Mouse (Mus musculus): Measurements from ENCODE around the gene Ice1. TPM values are rescaled to one million over a fixed set of nuclear protein-coding genes. Genes with fewer than 3 reads are reported as not detected.

Gene Ice1
- polyA plus RNA-seq, 1 experiment = 35.7 TPM

- Histone ChIP-seq H3K27ac (ENCODE audit: control insufficient read depth, insufficient read depth, low read length) (no peak overlapping the region), H3K36me3 (ENCODE audit: control insufficient read depth, insufficient read depth, low read length) (no peaks in the 10 kb centered on the region), H3K4me3 (ENCODE audit: control insufficient read depth, insufficient read depth, low read length) (no peak overlapping the region), H3K4me1 (replicated peaks; ENCODE audit: control insufficient read depth, insufficient read depth, low read length) (no peaks in the 10 kb centered on the region), H3K27me3 (ENCODE audit: control insufficient read depth, insufficient read depth, low read length) (no peaks in the 10 kb centered on the region)
- peak; percentile 52 for DNase-seq
- WGBS = 23% methylated on average over 10 of the region's 10 CpGs
- TF ChIP-seq POLR2A (IDR thresholded peaks at IDR 0.05; ENCODE audit: control insufficient read depth, extremely low read depth, insufficient read depth, low read length, poor library complexity) = no peak
- no peak for TF ChIP-seq CTCF (IDR thresholded peaks at IDR 0.05; ENCODE audit: borderline replicate concordance, control insufficient read depth, extremely low read depth, insufficient read depth, low read length, poor library complexity)
Measured at GRCm38 (mm10) chr13:70643408-70644082, 6.1 kb upstream of the Ice1 start.

GRCm38 (mm10) chr13:70641941-70642340 lies 4.5 kb upstream of the Ice1 start:
- Histone ChIP-seq H3K4me1 (replicated peaks; ENCODE audit: control insufficient read depth, insufficient read depth, low read length) (no peaks in the 10 kb centered on the region), H3K27ac (ENCODE audit: control insufficient read depth, insufficient read depth, low read length) (no peak overlapping the region), H3K27me3 (ENCODE audit: control insufficient read depth, insufficient read depth, low read length) (no peaks in the 10 kb centered on the region), H3K4me3 (ENCODE audit: control insufficient read depth, insufficient read depth, low read length) (no peak overlapping the region), H3K36me3 (ENCODE audit: control insufficient read depth, insufficient read depth, low read length) (no peaks in the 10 kb centered on the region)
- TF ChIP-seq CTCF (IDR thresholded peaks at IDR 0.05; ENCODE audit: borderline replicate concordance, control insufficient read depth, extremely low read depth, insufficient read depth, low read length, poor library complexity) (no peak), POLR2A (IDR thresholded peaks at IDR 0.05; ENCODE audit: control insufficient read depth, extremely low read depth, insufficient read depth, low read length, poor library complexity) (no peak)
- 81% methylated on average over 4 of the region's 4 CpGs for WGBS
- DNase-seq = no peak

- DNase-seq = no peak
- no peak overlapping the region for H3K27ac ChIP-seq (ENCODE audit: control insufficient read depth, insufficient read depth, low read length)
- 67% methylated on average over 5 of the region's 5 CpGs for WGBS
Measured at GRCm38 (mm10) chr13:70641381-70641780, 3.9 kb upstream of the Ice1 start.

GRCm38 (mm10) chr13:70639639-70640038 lies 2.2 kb upstream of the Ice1 start:
- WGBS = 72% methylated on average over 3 of the region's 3 CpGs
- peaks cover 8% of the 10 kb centered on the region for H3K4me1 ChIP-seq (replicated peaks; ENCODE audit: control insufficient read depth, insufficient read depth, low read length)

More at GRCm38 (mm10) chr13:70641381-70641780, 3.9 kb upstream of the Ice1 start:
- no peak overlapping the region for H3K4me3 ChIP-seq (ENCODE audit: control insufficient read depth, insufficient read depth, low read length)
- no peaks in the 10 kb centered on the region for H3K36me3 ChIP-seq (ENCODE audit: control insufficient read depth, insufficient read depth, low read length)
- TF ChIP-seq CTCF (IDR thresholded peaks at IDR 0.05; ENCODE audit: borderline replicate concordance, control insufficient read depth, extremely low read depth, insufficient read depth, low read length, poor library complexity) (no peak), POLR2A (IDR thresholded peaks at IDR 0.05; ENCODE audit: control insufficient read depth, extremely low read depth, insufficient read depth, low read length, poor library complexity) (no peak)
- no peaks in the 10 kb centered on the region for H3K27me3 ChIP-seq (ENCODE audit: control insufficient read depth, insufficient read depth, low read length)
- H3K4me1 ChIP-seq (replicated peaks; ENCODE audit: control insufficient read depth, insufficient read depth, low read length) = peaks cover 5% of the 10 kb centered on the region

GRCm38 (mm10) chr13:70637662-70638291 lies 343 bp upstream of the Ice1 start:
- Histone ChIP-seq H3K4me1 (replicated peaks; ENCODE audit: control insufficient read depth, insufficient read depth, low read length) (peaks cover 8% of the 10 kb centered on the region), H3K36me3 (ENCODE audit: control insufficient read depth, insufficient read depth, low read length) (no peaks in the 10 kb centered on the region), H3K4me3 (ENCODE audit: control insufficient read depth, insufficient read depth, low read length) (peak overlapping the region; percentile 86), H3K27ac (ENCODE audit: control insufficient read depth, insufficient read depth, low read length) (peak overlapping the region; percentile 85), H3K27me3 (ENCODE audit: control insufficient read depth, insufficient read depth, low read length) (no peaks in the 10 kb centered on the region)
- peak; percentile 91 for DNase-seq
- peak; percentile 33; the same call in 1 of the 2 replicates for TF ChIP-seq POLR2A (IDR thresholded peaks at IDR 0.05; ENCODE audit: control insufficient read depth, extremely low read depth, insufficient read depth, low read length, poor library complexity)
- 0 out of 2 replicates have a peak, but pooled peaks have one; percentile 54 for TF ChIP-seq CTCF (IDR thresholded peaks at IDR 0.05; ENCODE audit: borderline replicate concordance, control insufficient read depth, extremely low read depth, insufficient read depth, low read length, poor library complexity)
- WGBS = under 1% methylated on average over 42 of the region's 42 CpGs

More at GRCm38 (mm10) chr13:70639639-70640038, 2.2 kb upstream of the Ice1 start:
- Histone ChIP-seq H3K27me3 (ENCODE audit: control insufficient read depth, insufficient read depth, low read length) (no peaks in the 10 kb centered on the region), H3K27ac (ENCODE audit: control insufficient read depth, insufficient read depth, low read length) (no peak overlapping the region), H3K36me3 (ENCODE audit: control insufficient read depth, insufficient read depth, low read length) (no peaks in the 10 kb centered on the region), H3K4me3 (ENCODE audit: control insufficient read depth, insufficient read depth, low read length) (no peak overlapping the region)
- TF ChIP-seq POLR2A (IDR thresholded peaks at IDR 0.05; ENCODE audit: control insufficient read depth, extremely low read depth, insufficient read depth, low read length, poor library complexity) (no peak), CTCF (IDR thresholded peaks at IDR 0.05; ENCODE audit: borderline replicate concordance, control insufficient read depth, extremely low read depth, insufficient read depth, low read length, poor library complexity) (no peak)
- no peak for DNase-seq

GRCm38 (mm10) chr13:70636706-70637105 lies 728 bp downstream of the Ice1 start:
- 23% methylated on average over 10 of the region's 10 CpGs for WGBS
- no peak overlapping the region for H3K27ac ChIP-seq (ENCODE audit: control insufficient read depth, insufficient read depth, low read length)
- no peaks in the 10 kb centered on the region for H3K27me3 ChIP-seq (ENCODE audit: control insufficient read depth, insufficient read depth, low read length)
- H3K4me3 ChIP-seq (ENCODE audit: control insufficient read depth, insufficient read depth, low read length) = no peak overlapping the region
- peaks cover 8% of the 10 kb centered on the region for H3K4me1 ChIP-seq (replicated peaks; ENCODE audit: control insufficient read depth, insufficient read depth, low read length)
- TF ChIP-seq CTCF (IDR thresholded peaks at IDR 0.05; ENCODE audit: borderline replicate concordance, control insufficient read depth, extremely low read depth, insufficient read depth, low read length, poor library complexity) (no peak), POLR2A (IDR thresholded peaks at IDR 0.05; ENCODE audit: control insufficient read depth, extremely low read depth, insufficient read depth, low read length, poor library complexity) (no peak)
- no peaks in the 10 kb centered on the region for H3K36me3 ChIP-seq (ENCODE audit: control insufficient read depth, insufficient read depth, low read length)
- no peak for DNase-seq
